Mouse (Mus musculus) erythroid progenitor cell, adult 5-6 weeks (primary cell): ENCODE results near the gene Olfr1306. TPM values are rescaled to one million over a fixed set of nuclear protein-coding genes. Genes with fewer than 3 reads are reported as not detected.

ENCODE experiments used
- ATAC-seq: replicated peaks from 2 replicates; pipeline ENCODE4 v1.8.0; 2016; ENCODE audit warnings: moderate number of reproducible peaks, mild to moderate bottlenecking, moderate TSS enrichment, inconsistent platforms; ENCODE audit not compliant: poor library complexity, low FRiP score, severe bottlenecking
- total RNA-seq, 2 experiments: library from RNA; stranded (forward) in 1 of 2; stranded (reverse) in 1 of 2; fragments of 150-400 nt in 1 of 2; fragments of 186-747, 209-891 nt in 1 of 2; gene quantifications; 2 replicates each; pipeline versions ENCODE4 v1.2.3 to v1.2.4; 2015 to 2017; ENCODE audit warnings: low replicate concordance in 2 of 2

Gene Olfr1306
- not detected in 2 replicates for total RNA-seq (2015; ENCODE audit: low replicate concordance)
- total RNA-seq (2017; ENCODE audit: low replicate concordance): not detected in 2 replicates

DNA sequence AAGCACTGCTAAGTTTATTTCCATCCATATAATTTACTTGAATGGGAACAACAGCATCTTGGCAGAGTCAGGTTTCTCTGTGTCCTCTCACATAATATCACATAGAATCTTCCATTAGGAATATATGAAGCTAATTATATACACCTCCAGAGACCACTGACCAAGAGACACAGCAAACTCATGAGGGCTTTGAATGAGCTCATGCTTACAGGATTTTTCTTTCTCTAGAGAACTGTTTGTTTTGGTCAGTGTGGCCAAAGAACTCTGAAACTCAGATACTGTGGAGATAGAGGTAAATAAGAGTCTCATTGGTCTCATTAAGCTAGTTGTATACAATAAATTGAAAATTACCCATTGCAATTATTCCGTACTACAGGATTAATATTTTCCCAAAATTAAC lies at the start of gene Olfr1306:
TSS of gene Olfr1306 (minus strand) at position 101 of the 400 bp plus-strand sequence.
- ATAC-seq: no peak

DNA sequence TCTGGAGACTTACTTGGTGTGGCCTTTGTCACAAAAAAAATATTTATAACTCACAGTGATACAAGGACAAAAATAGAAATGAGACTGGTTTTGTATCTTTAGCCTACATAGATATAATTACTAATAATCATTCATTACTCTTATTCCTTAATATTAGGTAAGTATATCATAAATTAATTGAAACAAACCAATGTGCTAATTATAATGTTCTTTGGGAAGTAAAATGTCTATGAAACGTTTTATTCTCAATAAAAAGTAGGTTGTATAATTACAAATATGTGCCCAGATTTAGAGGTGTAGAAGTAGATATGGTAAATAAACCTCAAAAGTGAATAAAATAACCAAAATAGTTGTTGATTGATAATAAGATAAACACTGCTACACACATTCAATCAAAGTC lies 48.8 kb upstream of the Olfr1306 start, which contains the start of gene Olfr1308:
TSS of gene Olfr1308 (minus strand) at position 101 of the 400 bp plus-strand sequence.
- ATAC-seq: no peak

DNA sequence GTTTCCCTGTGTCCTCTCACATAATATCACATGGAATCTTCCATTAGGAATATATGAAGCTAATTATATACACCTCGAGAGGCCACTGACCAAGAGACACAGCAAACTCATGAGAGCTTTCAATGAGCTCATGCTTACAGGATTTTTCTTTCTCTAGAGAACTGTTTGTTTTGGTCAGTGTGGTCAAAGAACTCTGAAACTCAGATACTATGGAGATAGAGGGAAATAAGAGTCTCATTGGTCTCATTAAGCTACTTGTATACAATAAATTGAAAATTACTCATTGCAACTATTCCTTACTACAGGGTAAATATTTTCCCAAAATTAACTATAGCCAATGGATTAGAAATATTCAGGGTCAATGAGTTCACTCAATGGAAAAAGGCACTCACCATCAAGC lies 33.3 kb upstream of the Olfr1306 start, which contains the start of gene Olfr1307:
TSS of gene Olfr1307 (minus strand) at position 101 of the 400 bp plus-strand sequence.
- ATAC-seq: no peak

DNA sequence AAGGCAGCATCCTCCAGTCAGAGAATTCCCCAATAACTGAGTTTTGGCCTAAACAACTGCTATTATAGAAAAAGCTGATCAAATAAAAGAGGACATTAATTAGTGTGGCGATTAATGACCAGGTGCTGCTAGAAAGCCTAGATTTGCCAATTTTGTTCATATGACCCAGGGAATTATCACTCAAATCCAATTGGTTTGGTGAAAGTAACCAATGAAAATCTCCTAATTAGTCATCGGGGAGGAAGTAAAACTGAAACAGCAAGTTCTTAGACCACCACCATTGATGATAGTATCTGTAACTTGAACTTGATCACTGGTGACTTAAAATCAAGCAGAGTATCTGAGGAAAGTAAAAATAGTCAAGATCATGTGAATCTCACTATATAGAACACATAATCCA lies 39.0 kb downstream of the Olfr1306 start, which contains the start of gene Olfr1305:
TSS of gene Olfr1305 (minus strand) at position 101 of the 400 bp plus-strand sequence.
- ATAC-seq: no peak

Other genes starting within 250 kb of the Olfr1306 start
- not detected in 2 replicates for gene Olfr1301, start 165.3 kb downstream of the Olfr1306 start, total RNA-seq (2015; ENCODE audit: low replicate concordance)
- gene Olfr1301, start 165.3 kb downstream of the Olfr1306 start, total RNA-seq (2017; ENCODE audit: low replicate concordance): not detected in 2 replicates
- gene Olfr1302, start 138.8 kb downstream of the Olfr1306 start, total RNA-seq (2015; ENCODE audit: low replicate concordance): not detected in 2 replicates
- not detected in 2 replicates for gene Olfr1302, start 138.8 kb downstream of the Olfr1306 start, total RNA-seq (2017; ENCODE audit: low replicate concordance)
- gene Olfr1303, start 95.9 kb downstream of the Olfr1306 start, total RNA-seq (2015; ENCODE audit: low replicate concordance): not detected in 2 replicates
- gene Olfr1303, start 95.9 kb downstream of the Olfr1306 start, total RNA-seq (2017; ENCODE audit: low replicate concordance): not detected in 2 replicates
- not detected in 2 replicates for gene Olfr1305, start 39.1 kb downstream of the Olfr1306 start, total RNA-seq (2015; ENCODE audit: low replicate concordance)
- not detected in 2 replicates for gene Olfr1305, start 39.1 kb downstream of the Olfr1306 start, total RNA-seq (2017; ENCODE audit: low replicate concordance)
- under 0.01 TPM in 1 of 2 replicates, not detected in the other for gene Olfr1307, start 33.2 kb upstream of the Olfr1306 start, total RNA-seq (2015; ENCODE audit: low replicate concordance)
- gene Olfr1307, start 33.2 kb upstream of the Olfr1306 start, total RNA-seq (2017; ENCODE audit: low replicate concordance): under 0.01 TPM in 1 of 2 replicates, not detected in the other
- gene Olfr1308, start 48.7 kb upstream of the Olfr1306 start, total RNA-seq (2015; ENCODE audit: low replicate concordance): not detected in 2 replicates
- not detected in 2 replicates for gene Olfr1308, start 48.7 kb upstream of the Olfr1306 start, total RNA-seq (2017; ENCODE audit: low replicate concordance)
- gene Olfr1309, start 74.0 kb upstream of the Olfr1306 start, total RNA-seq (2015; ENCODE audit: low replicate concordance): not detected in 2 replicates
- not detected in 2 replicates for gene Olfr1309, start 74.0 kb upstream of the Olfr1306 start, total RNA-seq (2017; ENCODE audit: low replicate concordance)
- gene Olfr1310, start 96.4 kb upstream of the Olfr1306 start, total RNA-seq (2015; ENCODE audit: low replicate concordance): not detected in 2 replicates
- gene Olfr1310, start 96.4 kb upstream of the Olfr1306 start, total RNA-seq (2017; ENCODE audit: low replicate concordance): not detected in 2 replicates
- not detected in 2 replicates for gene Olfr1311, start 108.1 kb upstream of the Olfr1306 start, total RNA-seq (2015; ENCODE audit: low replicate concordance)
- gene Olfr1311, start 108.1 kb upstream of the Olfr1306 start, total RNA-seq (2017; ENCODE audit: low replicate concordance): not detected in 2 replicates
- gene Olfr1312, start 134.0 kb upstream of the Olfr1306 start, total RNA-seq (2015; ENCODE audit: low replicate concordance): not detected in 2 replicates
- gene Olfr1312, start 134.0 kb upstream of the Olfr1306 start, total RNA-seq (2017; ENCODE audit: low replicate concordance): not detected in 2 replicates
- not detected in 2 replicates for gene Olfr1313, start 161.6 kb upstream of the Olfr1306 start, total RNA-seq (2015; ENCODE audit: low replicate concordance)
- gene Olfr1313, start 161.6 kb upstream of the Olfr1306 start, total RNA-seq (2017; ENCODE audit: low replicate concordance): not detected in 2 replicates
- gene Olfr1314, start 180.5 kb upstream of the Olfr1306 start, total RNA-seq (2015; ENCODE audit: low replicate concordance): not detected in 2 replicates
- gene Olfr1314, start 180.5 kb upstream of the Olfr1306 start, total RNA-seq (2017; ENCODE audit: low replicate concordance): not detected in 2 replicates
- gene Olfr1315-ps1, start 199.2 kb upstream of the Olfr1306 start, total RNA-seq (2015; ENCODE audit: low replicate concordance): not detected in 2 replicates
- gene Olfr1315-ps1, start 199.2 kb upstream of the Olfr1306 start, total RNA-seq (2017; ENCODE audit: low replicate concordance): not detected in 2 replicates
- not detected in 2 replicates for gene Olfr1316, start 218.7 kb upstream of the Olfr1306 start, total RNA-seq (2015; ENCODE audit: low replicate concordance)
- not detected in 2 replicates for gene Olfr1316, start 218.7 kb upstream of the Olfr1306 start, total RNA-seq (2017; ENCODE audit: low replicate concordance)
- gene Olfr1317, start 224.1 kb upstream of the Olfr1306 start, total RNA-seq (2015; ENCODE audit: low replicate concordance): not detected in 2 replicates
- not detected in 2 replicates for gene Olfr1317, start 224.1 kb upstream of the Olfr1306 start, total RNA-seq (2017; ENCODE audit: low replicate concordance)
- gene Olfr1318, start 237.9 kb upstream of the Olfr1306 start, total RNA-seq (2015; ENCODE audit: low replicate concordance): not detected in 2 replicates
- gene Olfr1318, start 237.9 kb upstream of the Olfr1306 start, total RNA-seq (2017; ENCODE audit: low replicate concordance): not detected in 2 replicates